Mouse (Mus musculus) cerebellum, postnatal 14 days (tissue): ENCODE measurements around the gene Pagr1a.

Experiments
- DNase-seq, 2 experiments: peaks; one replicate each; pipeline ENCODE4 v3.0.0; 2021; ENCODE audit warnings: mixed read lengths in 2 of 2

Gene Pagr1a

DNA sequence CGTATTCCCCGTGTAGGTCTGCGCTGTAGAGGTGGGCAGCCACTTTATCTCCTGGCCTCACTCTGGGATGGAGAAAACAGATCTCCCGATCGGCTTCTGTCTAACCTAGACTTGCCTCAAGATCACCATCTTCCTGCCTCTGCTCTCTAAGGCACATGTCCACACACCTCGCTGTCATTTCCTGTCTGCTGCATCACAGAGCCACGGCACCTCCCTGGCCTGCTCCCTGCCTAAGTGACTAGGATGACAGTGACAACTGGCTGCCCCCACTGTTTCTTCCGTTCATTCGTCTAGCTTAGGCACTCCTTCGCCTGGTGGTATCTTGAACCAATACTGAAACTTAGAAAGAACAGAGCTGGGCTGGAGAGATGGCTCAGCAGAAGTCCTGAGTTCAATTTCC lies 17.6 kb downstream of the Pagr1a start:
- DNase-seq = no peak

DNA sequence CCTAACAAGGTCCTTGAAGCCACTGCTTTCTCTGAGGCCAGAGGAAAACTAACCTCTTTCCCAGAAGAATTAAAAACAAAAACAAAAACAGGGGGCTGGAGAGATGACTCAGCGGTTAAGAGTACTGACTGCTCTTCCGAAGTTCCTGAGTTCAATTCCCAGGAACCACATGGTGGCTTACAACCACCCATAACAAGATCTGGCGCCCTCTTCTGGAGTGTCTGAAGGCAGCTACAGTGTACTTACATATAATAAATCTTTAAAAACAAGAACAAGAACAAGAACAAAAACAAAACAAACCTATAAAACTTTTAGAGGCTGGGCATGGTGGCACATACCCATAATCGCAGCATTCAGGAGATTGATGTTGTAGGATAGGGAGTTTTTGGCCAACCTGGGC lies 20.7 kb downstream of the Pagr1a start:
- DNase-seq = no peak

DNA sequence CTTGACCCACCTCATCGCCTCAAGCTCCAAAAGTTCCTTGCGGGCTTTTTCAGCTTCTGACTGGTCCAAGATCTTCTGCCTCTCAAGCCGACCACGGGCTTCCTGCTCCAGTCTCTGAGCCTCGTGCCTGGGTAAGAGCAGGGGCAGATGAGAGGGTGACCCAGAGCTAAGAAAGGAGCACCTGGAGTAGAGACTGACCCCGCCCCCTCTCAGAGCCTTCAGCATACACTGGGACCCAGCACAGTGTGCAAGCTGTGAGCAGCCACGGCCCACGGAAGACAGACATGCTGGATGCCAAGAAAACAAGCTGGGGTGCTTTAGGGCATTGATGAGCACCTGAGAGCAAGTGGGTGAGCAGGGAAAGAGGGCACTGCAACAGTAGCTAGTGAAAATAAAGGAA lies 28.3 kb downstream of the Pagr1a start:
- DNase-seq = no peak

DNA sequence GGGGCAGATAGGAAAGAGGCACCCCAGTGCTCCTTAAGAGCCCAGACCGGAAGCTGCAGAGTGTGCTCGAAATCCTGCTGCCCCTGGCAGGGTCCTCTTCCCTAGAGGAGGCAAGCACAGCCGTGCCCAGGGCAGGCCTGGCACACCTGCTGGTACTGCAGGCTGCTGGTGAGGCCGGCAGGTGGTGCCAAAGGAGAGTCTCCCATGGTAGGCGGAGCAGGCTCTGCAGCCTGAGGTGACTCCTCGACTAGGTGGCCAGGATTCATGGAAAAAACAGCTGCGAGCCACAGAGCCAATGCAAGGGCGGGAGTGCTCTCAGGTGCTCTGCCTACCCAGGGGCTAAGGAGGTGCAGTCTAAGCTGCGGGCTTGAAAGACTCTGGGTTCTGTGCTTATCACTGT lies 30.8 kb downstream of the Pagr1a start:
- DNase-seq = peak; percentile 80 to 83

DNA sequence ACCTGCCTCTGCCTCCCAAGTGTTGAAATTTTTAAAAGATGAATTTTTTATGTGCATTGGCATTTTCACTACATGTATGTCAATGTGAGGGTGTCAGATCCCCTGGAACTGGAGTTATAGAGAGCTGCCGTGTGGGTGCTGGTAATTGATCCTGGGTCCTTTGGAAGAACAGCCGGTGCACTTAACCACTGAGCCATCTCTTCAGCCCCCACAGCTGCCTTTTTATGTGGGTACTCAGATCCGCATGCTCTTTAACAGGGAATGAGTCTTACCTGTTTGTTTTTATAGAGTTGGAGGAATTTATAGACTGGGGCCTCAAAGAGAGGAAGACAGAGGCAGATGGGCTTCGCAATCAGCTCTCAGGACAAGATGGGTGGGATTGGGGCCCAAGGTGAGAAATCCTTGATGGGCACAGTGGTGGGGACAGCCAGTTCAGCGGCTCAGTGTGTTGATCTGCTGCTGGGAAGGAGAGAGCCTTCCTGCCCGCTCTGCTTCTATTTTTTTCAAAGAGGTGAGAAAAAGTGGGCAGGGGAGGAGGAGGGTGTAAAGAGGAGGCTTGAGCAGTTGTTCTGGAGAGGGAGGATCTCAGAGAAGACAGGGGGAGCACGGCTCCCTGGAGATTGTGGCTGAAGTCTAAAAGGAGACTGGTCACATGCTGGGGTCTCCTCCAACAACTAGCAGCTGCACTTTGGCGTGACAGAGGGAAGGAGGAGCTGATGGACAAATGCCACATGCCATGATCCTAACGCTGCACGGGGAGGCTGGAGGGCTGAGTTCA lies 32.3 kb downstream of the Pagr1a start:
- no peak for DNase-seq

DNA sequence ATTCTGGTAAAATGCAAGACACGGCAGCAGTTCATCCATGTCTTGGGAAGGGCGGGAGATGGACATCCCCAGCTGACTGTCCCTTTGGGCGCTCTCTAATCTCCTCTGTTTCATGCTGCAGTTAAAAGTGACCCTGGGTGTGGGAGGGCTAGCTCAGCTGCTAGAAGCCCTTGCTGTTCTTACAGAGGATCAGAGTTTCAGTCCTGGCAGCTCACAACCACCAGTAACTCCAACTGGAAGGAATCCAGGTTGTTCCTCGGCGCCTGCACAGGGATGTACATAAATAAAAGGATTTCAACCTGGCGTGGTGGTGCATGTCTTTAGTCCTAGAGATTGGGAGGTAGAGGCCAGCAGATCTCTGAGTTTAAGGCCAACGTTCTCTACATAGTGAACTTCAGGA lies 34.0 kb downstream of the Pagr1a start:
- DNase-seq = no peak

DNA sequence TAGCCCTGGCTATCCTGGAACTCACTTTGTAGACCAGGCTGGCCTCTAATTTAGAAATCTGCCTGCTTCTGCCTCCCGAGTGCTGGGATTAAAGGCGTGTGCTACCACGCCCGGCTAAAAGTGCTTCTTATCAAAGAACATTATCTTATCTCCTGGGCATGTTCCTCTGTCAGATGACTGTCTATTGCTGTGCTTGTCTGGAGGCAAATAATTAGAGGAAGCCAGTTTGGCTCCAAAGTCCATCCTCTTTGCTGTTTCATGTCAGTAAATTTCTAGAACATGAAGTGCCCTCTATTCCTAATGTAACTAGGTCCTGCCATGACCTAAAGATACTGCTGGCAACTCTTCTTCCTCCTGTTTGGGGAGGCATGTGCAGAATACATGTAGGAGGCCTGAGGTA lies 35.1 kb downstream of the Pagr1a start:
- no peak for DNase-seq

DNA sequence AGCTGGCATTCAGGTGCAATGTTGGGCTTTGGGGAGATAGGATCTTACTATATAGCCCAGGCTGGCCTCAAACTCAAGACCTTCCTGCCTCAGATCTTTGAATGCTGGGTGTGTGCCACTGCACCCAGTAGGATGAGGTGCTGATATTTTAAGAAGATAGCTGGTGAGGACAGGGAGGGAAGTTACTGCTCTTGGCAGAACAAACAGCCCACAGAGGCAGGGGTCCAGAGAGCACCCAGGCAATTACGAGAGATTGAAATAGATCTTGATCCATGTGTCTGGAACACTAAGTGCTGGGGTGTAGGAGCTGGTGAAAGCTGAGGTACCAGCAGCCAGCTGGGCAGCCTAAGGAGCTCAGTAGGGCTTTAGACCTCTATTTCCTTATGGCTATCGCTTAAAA lies 35.6 kb downstream of the Pagr1a start:
- no peak for DNase-seq

DNA sequence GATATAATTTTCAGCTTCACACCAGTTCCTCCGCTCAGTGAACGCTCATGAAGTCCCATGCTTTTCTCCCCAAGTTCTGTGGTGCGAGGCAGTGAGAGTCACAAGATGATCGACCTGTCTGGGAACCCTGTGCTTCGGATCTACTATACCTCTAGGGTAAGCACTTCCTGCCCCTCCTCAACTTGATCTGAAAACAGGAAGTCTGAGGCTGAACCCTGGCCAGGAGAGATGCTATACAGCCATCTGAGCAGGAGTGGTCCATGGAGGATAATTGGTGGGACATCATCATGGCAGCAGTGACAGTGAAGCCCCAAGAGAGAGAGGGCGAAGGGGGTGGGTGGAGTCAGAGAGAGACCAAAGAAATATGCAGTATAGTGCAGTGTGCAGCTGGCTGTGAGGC lies 38.3 kb downstream of the Pagr1a start:
- no peak for DNase-seq

DNA sequence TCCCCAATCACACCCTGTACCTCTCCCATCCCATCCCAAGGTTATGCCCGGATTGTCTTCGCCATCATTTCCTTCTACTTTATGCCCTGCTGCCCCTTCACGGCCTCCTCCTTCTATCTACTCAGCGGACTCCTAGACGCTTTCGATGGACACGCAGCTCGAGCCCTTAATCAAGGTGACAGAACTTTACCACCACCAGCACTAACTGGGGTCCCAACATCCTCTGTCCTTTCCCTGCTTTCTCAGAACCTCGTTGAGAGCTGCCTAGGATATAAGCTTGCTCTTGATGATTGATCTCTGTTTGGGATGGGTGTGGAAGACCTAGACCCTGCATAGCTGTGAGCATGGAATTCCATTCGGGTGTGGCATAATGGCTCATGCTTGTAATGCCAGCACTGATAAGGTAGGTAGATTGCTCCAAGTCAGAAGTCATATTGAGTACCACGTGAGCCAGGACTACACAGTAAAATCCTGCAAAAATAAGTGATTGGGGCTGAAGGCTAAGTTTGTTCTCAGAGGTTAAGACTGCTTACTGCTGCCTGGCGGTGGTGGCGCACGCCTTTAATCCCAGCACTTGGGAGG lies 40.2 kb downstream of the Pagr1a start:
- DNase-seq = peak in 1 of 2 experiments; percentile 43

DNA sequence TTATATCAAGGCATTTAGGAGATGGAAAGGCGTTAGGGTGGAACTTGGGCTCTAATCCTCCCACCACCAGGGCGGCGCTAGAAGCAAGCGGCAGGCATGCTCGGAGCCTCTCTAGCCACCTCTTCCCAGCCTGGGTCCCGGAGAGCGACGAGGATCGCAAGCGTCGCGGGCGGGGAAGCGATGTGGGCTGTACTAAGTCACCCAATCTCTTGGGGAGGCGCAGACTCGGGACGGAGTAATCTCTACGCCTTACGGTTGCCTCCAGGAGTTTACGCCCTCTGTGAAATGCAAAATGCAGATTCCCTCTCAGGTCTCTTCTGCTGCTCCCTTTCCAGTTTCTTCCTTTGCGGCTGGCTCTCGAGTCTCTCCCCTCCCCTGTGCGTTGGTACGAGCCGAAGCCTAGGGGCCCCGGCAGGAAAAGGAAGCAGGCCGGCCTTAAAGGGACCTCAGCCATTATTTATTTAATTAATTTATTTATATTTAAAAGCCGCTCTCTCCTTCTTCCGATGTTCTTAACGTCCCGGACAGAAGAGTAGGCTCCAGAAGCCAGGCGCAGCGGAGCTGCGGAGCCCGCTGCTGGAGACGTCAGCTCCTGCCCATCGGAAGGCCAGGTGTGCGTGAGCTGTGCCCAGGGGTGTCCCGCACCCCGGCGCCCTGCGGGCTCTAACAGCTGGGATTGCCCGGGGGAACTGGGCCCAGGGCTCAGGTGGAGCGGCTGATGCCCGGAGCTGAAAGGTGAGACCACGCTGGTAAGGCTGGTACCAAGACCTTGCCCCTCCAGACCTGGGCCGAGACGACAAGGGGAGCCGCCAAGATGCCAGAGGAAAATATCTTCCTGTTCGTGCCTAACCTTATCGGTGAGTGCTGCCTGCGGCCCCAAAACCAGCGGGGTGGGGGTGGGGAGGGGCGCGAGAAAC lies 40.9 kb downstream of the Pagr1a start, which contains the start of gene Cdiptos:
Cdiptos (minus strand) TSS at position 149 of the 917 bp plus-strand sequence.
- DNase-seq = peak; percentile 98 to 100

DNA sequence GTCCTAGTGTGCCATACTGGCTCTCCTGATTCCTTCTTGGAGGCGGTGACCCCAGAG lies 41.4 kb downstream of the Pagr1a start, which contains the start of gene Cdipt:
Cdipt (plus strand) TSS at position 22 of the 57 bp plus-strand sequence.
- DNase-seq = no peak

DNA sequence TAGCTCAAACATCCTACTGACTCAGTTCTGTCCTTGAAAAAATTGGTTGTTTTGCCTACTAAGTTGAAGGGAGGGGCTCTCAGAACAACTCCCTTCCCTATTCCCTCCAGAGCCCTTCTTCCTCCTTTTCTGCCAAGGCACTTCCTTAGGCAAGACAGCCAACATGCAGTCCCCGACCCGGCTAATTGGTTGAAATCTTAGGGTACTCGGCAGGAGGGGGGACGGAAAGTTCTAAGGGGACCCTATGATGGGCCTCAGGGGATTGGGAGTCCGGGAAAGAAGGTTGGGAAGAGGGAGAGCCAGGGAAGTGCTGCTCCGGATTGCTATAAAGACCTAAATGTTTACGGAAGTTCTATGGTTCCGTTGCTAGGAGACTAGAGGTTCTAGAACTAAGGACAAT lies 41.7 kb downstream of the Pagr1a start:
- peak in 1 of 2 experiments; percentile 31 for DNase-seq

DNA sequence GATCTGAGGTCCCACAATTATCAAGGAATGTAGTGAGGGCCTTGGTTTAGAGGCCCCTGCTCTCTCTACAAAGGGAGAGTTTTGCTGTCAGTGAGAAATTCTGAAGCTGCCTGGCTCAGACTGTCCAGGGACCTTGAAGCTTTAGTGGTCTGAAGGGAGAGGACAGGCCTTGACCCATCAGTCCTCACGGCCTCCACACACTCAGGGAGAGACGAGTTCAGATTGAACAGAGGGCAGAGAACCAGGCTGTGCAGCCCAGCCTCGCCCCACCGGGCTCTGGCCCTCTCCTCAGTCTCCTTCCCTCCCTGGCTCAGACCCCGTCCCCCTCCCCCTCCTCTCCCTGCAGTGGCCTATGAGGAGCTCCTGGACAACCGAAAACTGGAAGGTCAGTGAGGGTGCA lies 49.8 kb downstream of the Pagr1a start:
- DNase-seq = no peak

DNA sequence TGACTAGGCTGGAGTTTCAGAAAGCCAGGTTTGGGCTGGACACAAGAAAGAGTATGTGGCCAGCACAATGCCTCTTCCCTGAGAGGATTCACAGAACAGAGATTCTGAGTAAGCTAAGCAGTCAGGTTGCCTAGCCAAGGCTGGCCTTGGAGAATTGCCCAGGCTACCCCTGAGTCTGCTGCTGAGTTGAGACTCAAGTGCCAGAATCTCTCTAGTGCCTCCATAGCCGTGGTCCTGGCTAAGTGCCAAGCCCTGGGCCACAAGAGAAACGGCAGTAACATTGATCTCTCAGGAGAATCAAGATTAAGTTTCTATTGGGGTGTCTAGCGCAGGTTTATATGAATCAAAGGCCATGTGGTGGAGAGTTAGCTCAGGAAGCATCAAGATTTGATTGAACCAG lies 51.6 kb downstream of the Pagr1a start:
- peak; percentile 82 to 86 for DNase-seq
